Mouse (Mus musculus) embryonic stem cell, embryonic (primary cell): ENCODE results near the gene Cab39.

ENCODE experiments used
- CTCF ChIA-PET, 4 experiments: fragments of 300-600 bp in 2 of 4; fragments of 350-600 bp in 2 of 4; sonication (Branson Sonifier 250); formaldehyde crosslinking; loops; one replicate each; lab custom pipeline; 2022; ENCODE audit warnings: inconsistent platforms in 2 of 4; lab: Charles Lee
- POLR2A ChIA-PET, 4 experiments: fragments of 300-600 bp in 2 of 4; fragments of 350-600 bp in 2 of 4; sonication (Branson Sonifier 250); formaldehyde crosslinking; loops; one replicate each; lab custom pipeline; 2022; ENCODE audit warnings: antibody characterized with exemption in 4 of 4, inconsistent platforms in 1 of 4; lab: Charles Lee

Cab39 gene

GRCm38 (mm10) chr1:85854475-85854874 is 61.2 kb downstream of the Cab39 start:
- CTCF ChIA-PET: no interaction called here
- POLR2A ChIA-PET: no interaction called here

GRCm38 (mm10) chr1:85856266-85856665 is 63.0 kb downstream of the Cab39 start:
- CTCF ChIA-PET: interaction anchor here in 1 of 4 experiments (0.5 kb wide), 1 partner anchor 72 kb away, joined by 6 read pairs; no protein-coding TSS in a partner anchor

GRCm38 (mm10) chr1:85857261-85857754 is 64.1 kb downstream of the Cab39 start:
- ChIA-PET CTCF (interaction anchor here in 1 of 4 experiments (0.6 kb wide), 1 partner anchor 570 kb away, joined by 4 read pairs; no protein-coding TSS in a partner anchor), POLR2A (interaction anchor here in 2 of 4 experiments (0.6 to 0.8 kb wide), 2 partner anchors 41 to 75 kb away, joined by 4 read pairs; no protein-coding TSS in a partner anchor)

More at GRCm38 (mm10) chr1:85856266-85856665, 63.0 kb downstream of the Cab39 start:
- POLR2A ChIA-PET: no interaction called here

- CTCF ChIA-PET: no interaction called here
- POLR2A ChIA-PET: no interaction called here
These were observed 71.1 kb downstream of the Cab39 start for GRCm38 (mm10) chr1:85864383-85864782.

GRCm38 (mm10) chr1:85870001-85870400 is 76.8 kb downstream of the Cab39 start:
- CTCF ChIA-PET: interaction anchor here in 1 of 4 experiments (0.6 kb wide), 1 partner anchor 27 kb away, joined by 7 read pairs; no protein-coding TSS in a partner anchor

GRCm38 (mm10) chr1:85870546-85870945 is 77.3 kb downstream of the Cab39 start:
- ChIA-PET POLR2A (no interaction called here), CTCF (no interaction called here)

More at GRCm38 (mm10) chr1:85870001-85870400, 76.8 kb downstream of the Cab39 start:
- POLR2A ChIA-PET: no interaction called here

GRCm38 (mm10) chr1:85882003-85882402 is 88.8 kb downstream of the Cab39 start:
- POLR2A ChIA-PET: interaction anchor here in 1 of 4 experiments (1.1 kb wide), 1 partner anchor 125 kb away, joined by 3 read pairs; no protein-coding TSS in a partner anchor
- CTCF ChIA-PET: no interaction called here

GRCm38 (mm10) chr1:85887221-85887620 is 94.0 kb downstream of the Cab39 start:
- CTCF ChIA-PET: interaction anchor here in 1 of 4 experiments (2.3 kb wide), 1 partner anchor 12 kb away, joined by 5 read pairs; no protein-coding TSS in a partner anchor
- POLR2A ChIA-PET: interaction anchor here in 2 of 4 experiments (0.6 to 1.4 kb wide), 3 partner anchors 9 to 172 kb away, joined by 3 to 4 read pairs (median 4); partner anchors contain the start of gene Cab39 (in 1 of the 2)

- CTCF ChIA-PET: interaction anchor here in 1 of 4 experiments (0.7 kb wide), 1 partner anchor 41 kb away, joined by 3 read pairs; no protein-coding TSS in a partner anchor
- POLR2A ChIA-PET: no interaction called here
These were observed 101.0 kb downstream of the Cab39 start, which contains the start of gene Itm2c for GRCm38 (mm10) chr1:85894231-85894747. Gene Itm2c, plus strand, starts transcription at chr1:85894281.

- POLR2A ChIA-PET: no interaction called here
- CTCF ChIA-PET: interaction anchor here in 2 of 4 experiments (0.6 to 2.5 kb wide), 2 partner anchors 42 to 1387 kb away, joined by 3 to 9 read pairs; no protein-coding TSS in a partner anchor
These were observed 101.6 kb downstream of the Cab39 start for GRCm38 (mm10) chr1:85894748-85895360.

GRCm38 (mm10) chr1:85895391-85895837 is 102.2 kb downstream of the Cab39 start:
- POLR2A ChIA-PET: no interaction called here
- CTCF ChIA-PET: interaction anchor here in 3 of 4 experiments (0.6 to 2.5 kb wide), 3 partner anchors 39 to 1387 kb away, joined by 3 to 9 read pairs (median 3); no protein-coding TSS in a partner anchor

GRCm38 (mm10) chr1:85896110-85896509 is 102.9 kb downstream of the Cab39 start:
- ChIA-PET CTCF (interaction anchor here in 3 of 4 experiments (0.6 to 2.5 kb wide), 3 partner anchors 39 to 122 kb away, joined by 3 to 9 read pairs (median 3); no protein-coding TSS in a partner anchor), POLR2A (interaction anchor here in 2 of 4 experiments (0.7 to 1.4 kb wide), 2 partner anchors 9 to 25 kb away, joined by 3 to 4 read pairs; no protein-coding TSS in a partner anchor)

GRCm38 (mm10) chr1:85896781-85897700 is 103.8 kb downstream of the Cab39 start:
- CTCF ChIA-PET: interaction anchor here (0.6 to 2.5 kb wide), 5 partner anchors 27 to 162 kb away, joined by 3 to 9 read pairs (median 5); no protein-coding TSS in a partner anchor
- POLR2A ChIA-PET: interaction anchor here in 1 of 4 experiments (1.4 kb wide), 1 partner anchor 10 kb away, joined by 4 read pairs; no protein-coding TSS in a partner anchor

- POLR2A ChIA-PET: interaction anchor here in 2 of 4 experiments (0.6 to 1.5 kb wide), 4 partner anchors 9 to 161 kb away, joined by 3 to 6 read pairs (median 4); no protein-coding TSS in a partner anchor
- CTCF ChIA-PET: interaction anchor here in 3 of 4 experiments (0.7 to 2.4 kb wide), 5 partner anchors 11 to 161 kb away, joined by 3 to 7 read pairs (median 5); no protein-coding TSS in a partner anchor
These were observed 104.9 kb downstream of the Cab39 start for GRCm38 (mm10) chr1:85897901-85898760.

GRCm38 (mm10) chr1:85898761-85899387 is 105.6 kb downstream of the Cab39 start:
- CTCF ChIA-PET: interaction anchor here in 3 of 4 experiments (0.6 to 2.4 kb wide), 8 partner anchors 11 to 217 kb away, joined by 3 to 7 read pairs (median 3); no protein-coding TSS in a partner anchor
- POLR2A ChIA-PET: interaction anchor here in 3 of 4 experiments (0.6 to 1.5 kb wide), 6 partner anchors 9 to 177 kb away, joined by 3 to 6 read pairs (median 4); no protein-coding TSS in a partner anchor

GRCm38 (mm10) chr1:85899388-85899761 is 106.1 kb downstream of the Cab39 start:
- ChIA-PET CTCF (interaction anchor here in 3 of 4 experiments (0.6 to 2.4 kb wide), 7 partner anchors 12 to 326 kb away, joined by 3 to 7 read pairs (median 3); no protein-coding TSS in a partner anchor), POLR2A (interaction anchor here in 3 of 4 experiments (0.5 to 1.5 kb wide), 7 partner anchors 8 to 456 kb away, joined by 3 to 6 read pairs (median 4); no protein-coding TSS in a partner anchor)
